Mouse (Mus musculus) heart, postnatal 0 days (tissue): ENCODE data around the gene Setd5.

Source experiments
- CTCF ChIP-seq: IDR thresholded peaks from 2 replicates; pipeline ENCODE4 v1.5.1; 2016; ENCODE audit warnings: antibody characterized with exemption, control low read depth, low read depth
- EP300 ChIP-seq: IDR thresholded peaks from 2 replicates; pipeline ENCODE4 v1.6.1; 2016; ENCODE audit warnings: antibody characterized with exemption, low read depth

DNA sequence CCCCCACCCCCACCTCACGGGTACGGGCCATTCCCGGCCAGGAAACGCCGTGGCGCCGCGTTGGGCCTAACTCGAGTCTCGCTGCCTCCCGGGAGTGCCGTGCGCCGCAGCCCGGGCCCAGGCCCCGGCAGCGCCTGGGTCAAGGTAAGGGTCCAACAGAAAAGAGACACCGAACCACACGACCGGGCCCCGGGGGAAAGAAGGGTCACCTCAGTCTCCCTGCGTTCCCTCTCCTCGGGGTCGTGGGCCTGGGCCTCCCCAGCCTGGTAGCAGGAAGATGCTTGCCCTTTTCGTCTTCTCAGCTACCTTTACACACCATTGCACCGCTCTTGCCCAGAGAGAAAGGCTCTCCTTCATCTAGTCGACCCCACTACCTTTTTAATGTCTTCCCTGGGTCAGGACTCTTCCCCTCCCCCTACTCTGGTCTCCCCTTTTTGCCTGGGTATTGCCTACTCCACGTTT lies 435 bp downstream of the Setd5 start:
- TF ChIP-seq EP300 (no peak), CTCF (no peak)
